Mouse (Mus musculus): ENCODE results near the gene Fut4. TPM values are rescaled to one million over a fixed set of nuclear protein-coding genes. Genes with fewer than 3 reads are reported as not detected.

Gene Fut4
- polyA plus RNA-seq, 1 experiment from 2014 or later, result 2.9 TPM

DNA sequence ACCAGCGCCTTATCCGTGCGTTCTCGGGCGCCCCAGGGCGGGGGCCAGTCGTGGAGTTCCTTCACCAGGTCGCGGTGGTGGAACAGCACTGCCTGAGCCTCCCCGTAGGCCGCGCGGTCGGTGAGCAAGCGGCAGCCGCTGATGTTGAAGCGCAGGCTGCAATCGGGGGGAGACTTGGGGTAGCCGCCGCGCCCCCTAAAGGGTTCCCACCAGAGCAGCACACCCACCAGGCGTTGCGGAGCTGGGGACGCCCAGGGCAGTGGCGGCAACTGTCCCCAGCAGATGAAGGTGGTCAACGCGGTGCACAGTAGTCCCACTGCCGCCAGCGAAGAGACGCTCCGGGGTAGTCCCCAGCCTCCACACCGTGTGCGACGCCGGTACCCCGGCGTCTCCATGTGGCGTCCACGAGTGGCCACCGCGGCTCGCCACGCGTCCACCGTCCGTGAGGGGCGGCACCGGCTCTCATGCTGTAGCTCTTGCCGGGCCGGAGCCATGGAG lies 641 bp downstream of the Fut4 start:
- Histone ChIP-seq H3K27ac (no peak overlapping the region), H3K9me3 (replicated peaks; ENCODE audit: low read length) (no peaks in the 10 kb centered on the region), H3K4me1 (replicated peaks; ENCODE audit: insufficient read depth, low read length) (peaks cover 11% of the 10 kb centered on the region), H3K36me3 (ENCODE audit: insufficient read depth, low read length) (no peaks in the 10 kb centered on the region), H3K27me3 (ENCODE audit: insufficient read depth, low read length) (no peaks in the 10 kb centered on the region), H3K9ac (ENCODE audit: low read depth, low read length) (peak overlapping the region; percentile 56), H3K4me2 (ENCODE audit: low read length) (peak overlapping the region; percentile 95), H3K4me3 (replicated peaks; ENCODE audit: low read depth, low read length) (peak overlapping the region; percentile 49)
- ATAC-seq (replicated peaks; ENCODE audit: low FRiP score, low read depth), result peak; percentile 80
- WGBS, result under 1% methylated on average over 50 of the region's 50 CpGs
- peak; percentile 35 for DNase-seq (ENCODE audit: low spot score)
- no peak for TF ChIP-seq CTCF (IDR thresholded peaks at IDR 0.05; ENCODE audit: low read depth)

DNA sequence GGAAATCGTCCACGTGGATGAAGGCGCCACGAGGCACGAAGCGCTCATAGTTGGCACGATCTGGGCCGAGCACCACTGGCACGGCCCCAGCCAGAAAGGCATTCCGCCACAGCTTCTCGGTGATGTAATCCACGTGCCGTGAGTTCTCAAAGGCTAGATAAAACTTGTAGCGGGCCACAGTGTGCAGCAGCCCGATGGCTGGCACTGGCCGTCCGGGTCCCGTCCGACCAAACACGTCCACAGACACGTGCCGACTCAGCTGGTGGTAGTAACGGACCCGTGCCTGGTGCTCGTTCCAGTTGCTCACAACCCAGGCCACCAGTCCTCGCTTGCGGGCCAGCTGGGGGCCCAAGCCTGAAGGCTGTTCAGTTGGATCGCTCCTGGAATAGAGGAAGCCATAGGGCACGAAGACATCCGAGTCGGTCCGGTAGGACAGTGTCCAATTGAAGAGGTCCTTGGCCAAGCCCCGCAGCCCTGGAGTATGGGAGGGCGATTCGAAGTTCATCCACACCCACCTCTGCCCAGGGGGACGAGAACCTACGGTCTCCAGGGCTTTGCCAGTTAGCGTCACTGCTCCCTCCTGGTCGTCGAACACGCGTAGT lies 1.2 kb downstream of the Fut4 start:
- H3K27me3 ChIP-seq (ENCODE audit: insufficient read depth, low read length), result no peaks in the 10 kb centered on the region
- ATAC-seq (replicated peaks; ENCODE audit: low FRiP score, low read depth), result peak; percentile 18; the same call in 1 of the 2 replicates
- H3K4me3 ChIP-seq (replicated peaks; ENCODE audit: low read depth, low read length), result peak overlapping the region; percentile 49
- H3K27ac ChIP-seq, result no peak overlapping the region
- DNase-seq (ENCODE audit: low spot score), result no peak
- H3K9me3 ChIP-seq (replicated peaks; ENCODE audit: low read length), result no peaks in the 10 kb centered on the region
- H3K36me3 ChIP-seq (ENCODE audit: insufficient read depth, low read length), result no peaks in the 10 kb centered on the region
- H3K4me2 ChIP-seq (ENCODE audit: low read length), result peak overlapping the region; percentile 95
- peaks cover 11% of the 10 kb centered on the region for H3K4me1 ChIP-seq (replicated peaks; ENCODE audit: insufficient read depth, low read length)
- H3K9ac ChIP-seq (ENCODE audit: low read depth, low read length), result peak overlapping the region; percentile 56
- no peak for TF ChIP-seq CTCF (IDR thresholded peaks at IDR 0.05; ENCODE audit: low read depth)
- 66% methylated on average over 42 of the region's 42 CpGs for WGBS

- no peak within 1 kb of the TSS for H3K4me3 ChIP-seq (replicated peaks; ENCODE audit: low read depth, low read length)
- 85% methylated on average over 19 of the region's 19 CpGs for WGBS
- DNase-seq (ENCODE audit: low spot score) (no peak), ATAC-seq (replicated peaks; ENCODE audit: low FRiP score, low read depth) (no peak)
- H3K27me3 ChIP-seq (ENCODE audit: insufficient read depth, low read length), result no peaks in the 10 kb centered on the region
- H3K9me3 ChIP-seq (replicated peaks; ENCODE audit: low read length), result no peaks in the 10 kb centered on the region
- H3K27ac ChIP-seq, result no peak within 1 kb of the TSS
- no peaks in the 10 kb centered on the region for H3K4me1 ChIP-seq (replicated peaks; ENCODE audit: insufficient read depth, low read length)
- no peak within 1 kb of the TSS for H3K9ac ChIP-seq (ENCODE audit: low read depth, low read length)
- H3K4me2 ChIP-seq (ENCODE audit: low read length), result no peak within 1 kb of the TSS
- no peaks in the 10 kb centered on the region for H3K36me3 ChIP-seq (ENCODE audit: insufficient read depth, low read length)
- no peak for TF ChIP-seq CTCF (IDR thresholded peaks at IDR 0.05; ENCODE audit: low read depth)
These were observed 11.9 kb downstream of the Fut4 start, which contains the start of gene Piwil4 for GRCm38 (mm10) chr9:14740151-14740924. Gene Piwil4, minus strand, starts transcription at chr9:14740733.

GRCm38 (mm10) chr9:14739498-14740150 lies 12.6 kb downstream of the Fut4 start:
- Histone ChIP-seq H3K4me2 (ENCODE audit: low read length) (no peak overlapping the region), H3K36me3 (ENCODE audit: insufficient read depth, low read length) (no peaks in the 10 kb centered on the region), H3K9ac (ENCODE audit: low read depth, low read length) (no peak overlapping the region), H3K27ac (no peak overlapping the region), H3K4me3 (replicated peaks; ENCODE audit: low read depth, low read length) (no peak overlapping the region), H3K9me3 (replicated peaks; ENCODE audit: low read length) (no peaks in the 10 kb centered on the region), H3K4me1 (replicated peaks; ENCODE audit: insufficient read depth, low read length) (no peaks in the 10 kb centered on the region), H3K27me3 (ENCODE audit: insufficient read depth, low read length) (no peaks in the 10 kb centered on the region)
- ATAC-seq (replicated peaks; ENCODE audit: low FRiP score, low read depth), result no peak
- 78% methylated on average over 4 of the region's 4 CpGs for WGBS
- no peak for TF ChIP-seq CTCF (IDR thresholded peaks at IDR 0.05; ENCODE audit: low read depth)
- no peak for DNase-seq (ENCODE audit: low spot score)

DNA sequence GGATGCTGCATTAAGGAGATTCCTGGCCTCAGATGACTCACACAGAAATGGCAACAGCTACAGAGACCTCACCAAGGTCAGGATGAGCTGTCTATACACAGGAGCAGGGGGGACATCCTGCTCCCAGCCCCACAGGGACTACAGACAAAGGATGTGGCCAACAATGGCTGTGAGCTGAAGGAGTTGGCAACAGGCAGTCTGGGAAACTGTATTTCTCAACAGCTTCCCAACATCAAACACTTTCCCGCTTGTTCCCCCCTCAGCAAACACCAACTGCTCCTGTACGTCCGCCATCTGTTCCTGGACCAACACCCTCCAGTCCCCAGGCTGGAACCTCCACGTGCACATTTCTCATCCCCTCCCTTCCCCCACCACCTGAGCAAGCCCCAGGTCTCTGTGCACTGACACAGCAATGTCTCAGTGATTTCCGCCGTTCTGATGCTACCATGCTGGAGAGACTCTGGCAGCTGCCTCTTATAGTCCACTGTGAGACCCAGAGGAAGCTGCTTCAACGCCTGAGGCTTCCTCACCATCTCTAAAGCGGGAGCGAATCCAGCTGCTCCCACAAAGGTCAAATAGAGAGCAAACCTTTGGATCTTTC lies 21.2 kb downstream of the Fut4 start:
- no peaks in the 10 kb centered on the region for H3K9me3 ChIP-seq (replicated peaks; ENCODE audit: low read length)
- no peaks in the 10 kb centered on the region for H3K36me3 ChIP-seq (ENCODE audit: insufficient read depth, low read length)
- no peaks in the 10 kb centered on the region for H3K27me3 ChIP-seq (ENCODE audit: insufficient read depth, low read length)
- H3K4me3 ChIP-seq (replicated peaks; ENCODE audit: low read depth, low read length), result no peak overlapping the region
- 0 out of 2 replicates have a peak, but pooled peaks cover 3% of the 10 kb centered on the region for H3K4me1 ChIP-seq (replicated peaks; ENCODE audit: insufficient read depth, low read length)
- no peak for TF ChIP-seq CTCF (IDR thresholded peaks at IDR 0.05; ENCODE audit: low read depth)
- WGBS, result 15% methylated on average over 9 of the region's 9 CpGs
- peak; percentile 40 for DNase-seq (ENCODE audit: low spot score)
- peak overlapping the region; percentile 54; the same call in 1 of the 2 replicates for H3K27ac ChIP-seq
- no peak overlapping the region for H3K9ac ChIP-seq (ENCODE audit: low read depth, low read length)
- no peak overlapping the region for H3K4me2 ChIP-seq (ENCODE audit: low read length)
- ATAC-seq (replicated peaks; ENCODE audit: low FRiP score, low read depth), result no peak; the same call in 1 of the 2 replicates

DNA sequence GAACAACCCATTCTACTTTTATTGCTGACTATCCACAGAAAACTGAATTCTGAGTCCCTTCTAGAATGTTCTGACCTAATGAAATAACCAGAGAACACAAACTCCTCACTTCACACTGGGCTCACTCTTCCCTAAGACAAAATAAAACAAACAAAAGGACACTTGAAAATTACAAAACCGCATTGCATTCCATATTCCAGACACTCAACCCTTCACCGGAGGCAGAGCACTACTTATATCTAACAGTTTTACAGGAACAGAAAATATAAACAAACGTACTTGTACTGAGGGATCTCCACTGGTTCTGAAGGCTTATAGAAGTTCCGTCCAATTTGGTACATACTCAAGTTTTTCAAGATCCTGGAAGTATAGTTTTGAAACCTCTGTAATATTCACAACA lies 23.8 kb downstream of the Fut4 start:
- TF ChIP-seq CTCF (IDR thresholded peaks at IDR 0.05; ENCODE audit: low read depth), result no peak
- Histone ChIP-seq H3K9me3 (replicated peaks; ENCODE audit: low read length) (no peaks in the 10 kb centered on the region), H3K4me3 (replicated peaks; ENCODE audit: low read depth, low read length) (no peak overlapping the region), H3K27ac (no peak overlapping the region), H3K4me1 (replicated peaks; ENCODE audit: insufficient read depth, low read length) (0 out of 2 replicates have a peak, but pooled peaks cover 3% of the 10 kb centered on the region), H3K9ac (ENCODE audit: low read depth, low read length) (no peak overlapping the region), H3K27me3 (ENCODE audit: insufficient read depth, low read length) (no peaks in the 10 kb centered on the region), H3K4me2 (ENCODE audit: low read length) (no peak overlapping the region), H3K36me3 (ENCODE audit: insufficient read depth, low read length) (no peaks in the 10 kb centered on the region)
- 88% methylated on average over 4 of the region's 4 CpGs for WGBS
- ATAC-seq (replicated peaks; ENCODE audit: low FRiP score, low read depth), result no peak
- DNase-seq (ENCODE audit: low spot score), result no peak

Measured in kidney, postnatal 0 days (tissue).